Mouse (Mus musculus) stomach, postnatal 0 days (tissue): ENCODE results near the gene Ms4a4d.

ENCODE experiments used
- CTCF ChIP-seq: IDR thresholded peaks from 2 replicates; pipeline ENCODE4 v1.5.1; 2016; ENCODE audit warnings: antibody characterized with exemption, low read depth, mild to moderate bottlenecking, moderate library complexity
- EP300 ChIP-seq: optimal IDR thresholded peaks from 2 replicates; pipeline ENCODE3; 2016; ENCODE audit warnings: antibody characterized with exemption

GRCm38 (mm10) chr19:11601349-11601748, 64.7 kb downstream of the Ms4a4d start:
- no peak for TF ChIP-seq CTCF
- no peak for TF ChIP-seq EP300
